Mouse (Mus musculus): Measurements from ENCODE around the gene Lrrfip1.

DNA sequence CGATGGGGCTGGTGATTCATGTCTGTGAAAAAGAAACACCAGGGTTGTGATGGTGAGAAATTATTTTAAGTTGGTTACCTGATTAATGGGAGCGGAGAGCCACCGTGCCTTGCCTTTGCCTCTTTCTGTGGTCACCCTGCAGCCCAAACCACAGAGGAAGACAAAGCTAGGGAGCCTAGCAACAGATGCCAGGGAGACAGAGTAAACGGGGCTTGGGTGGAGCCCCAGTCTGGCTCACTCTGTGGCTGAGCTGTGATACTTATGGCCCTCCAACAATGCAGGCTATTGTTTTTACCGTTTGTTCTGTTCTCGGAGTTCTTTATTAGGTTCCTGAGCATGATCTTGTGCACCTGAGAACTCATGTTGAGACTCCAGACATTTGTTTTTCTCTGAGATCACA is 50.8 kb downstream of the Lrrfip1 start:
- TF ChIP-seq TCF3 (IDR thresholded peaks at IDR 0.05; ENCODE audit: insufficient read length, low read depth) (no peak), E2F4 (IDR thresholded peaks at IDR 0.05; ENCODE audit: insufficient read depth) (no peak), MAX (IDR thresholded peaks at IDR 0.05; ENCODE audit: low read depth) (no peak), POLR2A (IDR thresholded peaks at IDR 0.05; ENCODE audit: insufficient read length, low read depth) (no peak), REST (IDR thresholded peaks at IDR 0.05; ENCODE audit: insufficient read depth, insufficient read length) (no peak), USF1 (IDR thresholded peaks at IDR 0.05; ENCODE audit: low read depth) (no peak), TCF12 (IDR thresholded peaks at IDR 0.05; ENCODE audit: insufficient read depth, poor library complexity, severe bottlenecking) (no peak)
